Mouse (Mus musculus) thymus, adult 18-20 months (tissue): ENCODE measurements around the gene Cfap206.

ENCODE experiments used
- DNase-seq, 2 experiments: peaks; one replicate each; pipeline ENCODE4 v3.0.0; 2022; ENCODE audit warnings: mixed read lengths in 2 of 2

Cfap206 gene

GRCm38 (mm10) chr4:34667923-34668322, 62.1 kb downstream of the Cfap206 start:
- no peak for DNase-seq

DNA sequence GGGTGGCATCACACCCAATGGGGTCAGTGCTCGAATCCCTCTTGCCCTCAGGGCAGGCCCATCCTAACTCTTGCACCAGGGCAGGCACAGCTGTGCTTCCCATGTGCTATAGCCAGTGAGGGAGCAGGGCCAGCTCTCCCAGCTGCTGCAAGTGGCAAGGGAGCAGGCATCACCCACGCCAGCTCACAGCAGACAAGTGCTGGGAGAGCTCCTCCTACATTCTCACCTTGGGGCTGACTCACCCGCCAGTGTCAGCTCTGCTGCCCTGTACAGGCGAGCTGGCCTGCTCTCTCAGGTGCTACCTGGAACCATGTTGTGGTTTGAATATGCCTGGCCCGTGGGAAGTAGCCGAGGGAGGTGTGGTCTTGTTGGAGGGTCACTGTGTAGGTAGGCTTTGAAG, 68.1 kb downstream of the Cfap206 start:
- DNase-seq: no peak

GRCm38 (mm10) chr4:34661514-34661913, 68.5 kb downstream of the Cfap206 start:
- no peak for DNase-seq

DNA sequence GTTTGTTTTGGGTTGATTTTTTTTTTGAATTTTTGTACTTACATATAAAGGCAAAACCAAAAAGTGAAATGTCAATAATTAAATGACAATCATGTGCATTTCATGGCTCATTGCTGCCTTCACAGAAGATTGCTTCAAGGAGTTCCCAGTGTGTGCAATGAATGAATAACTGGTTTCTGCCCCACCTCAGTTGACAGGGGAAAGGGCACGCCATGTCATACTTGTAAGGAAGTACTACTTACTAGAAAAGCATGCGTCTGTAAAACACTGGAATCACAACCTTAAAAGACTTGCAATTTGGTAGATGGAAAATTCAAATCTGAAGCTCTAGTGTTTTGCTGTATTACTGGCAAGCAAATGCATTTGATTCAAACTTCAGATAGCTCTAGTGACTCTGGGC, 71.0 kb downstream of the Cfap206 start:
- no peak for DNase-seq

DNA sequence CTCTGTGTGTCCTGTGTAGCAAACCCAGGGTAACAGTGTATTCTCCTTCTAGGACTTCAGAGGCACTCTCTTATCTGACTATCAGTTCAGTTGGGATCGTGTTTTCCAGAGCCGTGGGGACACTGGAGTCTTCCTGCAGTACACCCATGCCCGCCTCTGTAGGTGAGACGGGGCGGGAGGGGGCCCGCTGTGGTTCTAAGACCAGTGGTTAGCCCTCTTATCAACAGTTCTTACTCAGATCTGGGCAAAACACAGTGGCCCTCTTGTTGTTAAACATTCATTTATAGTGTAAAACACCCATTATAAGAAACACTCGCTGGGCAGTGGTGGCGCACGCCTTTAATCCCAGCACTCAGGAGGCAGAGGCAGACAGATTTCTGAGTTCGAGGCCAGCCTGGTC, 73.9 kb downstream of the Cfap206 start:
- DNase-seq: no peak

GRCm38 (mm10) chr4:34653179-34653578, 76.8 kb downstream of the Cfap206 start:
- no peak for DNase-seq

DNA sequence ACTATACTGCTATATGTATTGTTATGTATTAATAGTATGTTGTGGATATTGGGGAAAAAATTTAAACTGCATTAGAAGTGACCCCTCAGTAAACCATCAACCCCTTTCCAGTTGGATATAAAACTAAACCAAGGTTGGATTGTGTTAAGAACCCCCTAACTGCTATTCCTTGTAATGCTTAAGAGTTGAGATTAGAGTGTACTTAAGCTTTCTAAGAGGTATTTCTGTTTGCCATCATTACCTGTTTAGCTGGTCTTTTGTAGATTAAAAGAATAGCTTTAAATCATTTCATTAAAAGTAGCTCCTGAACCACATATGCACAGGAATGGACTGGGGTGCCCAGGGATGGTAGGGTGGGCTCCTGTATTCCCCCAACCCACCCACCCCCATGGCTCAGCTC, 85.2 kb downstream of the Cfap206 start:
- no peak for DNase-seq

- no peak for DNase-seq
Measured at GRCm38 (mm10) chr4:34640731-34641130, 89.3 kb downstream of the Cfap206 start.

DNA sequence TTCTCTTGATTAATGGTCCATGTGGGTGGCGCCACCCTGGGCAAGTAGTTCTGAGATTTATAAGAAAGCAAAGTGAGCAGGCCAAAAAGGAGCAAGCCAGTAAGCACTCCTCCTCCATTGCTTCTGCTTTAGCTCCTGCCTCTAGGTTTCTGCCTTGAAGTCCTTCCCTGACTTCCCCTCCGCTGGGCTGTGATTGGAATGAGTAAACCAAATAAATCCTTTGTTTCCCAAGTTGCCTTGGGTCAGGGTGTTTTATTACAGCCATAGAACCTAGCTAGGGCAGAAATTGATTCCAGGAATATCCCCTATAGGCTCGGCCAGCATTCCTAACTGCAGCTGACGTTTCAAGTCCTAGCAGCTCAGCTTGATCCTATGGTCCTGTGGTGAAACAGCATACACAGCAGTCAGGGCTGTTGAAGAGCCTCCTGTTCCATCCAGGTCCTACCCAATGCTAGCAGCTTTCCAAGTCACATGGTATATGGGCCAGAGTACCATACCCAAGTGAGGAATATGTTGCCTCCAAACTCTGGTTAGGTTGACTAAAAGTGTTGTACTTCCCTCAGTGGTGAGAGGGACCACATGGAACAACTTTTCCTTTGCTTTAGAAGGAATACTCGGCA, 90.2 kb downstream of the Cfap206 start:
- DNase-seq: no peak
